Comparison of ENCODE assay signal across 7 mouse cellular contexts in the genomic region with DNA sequence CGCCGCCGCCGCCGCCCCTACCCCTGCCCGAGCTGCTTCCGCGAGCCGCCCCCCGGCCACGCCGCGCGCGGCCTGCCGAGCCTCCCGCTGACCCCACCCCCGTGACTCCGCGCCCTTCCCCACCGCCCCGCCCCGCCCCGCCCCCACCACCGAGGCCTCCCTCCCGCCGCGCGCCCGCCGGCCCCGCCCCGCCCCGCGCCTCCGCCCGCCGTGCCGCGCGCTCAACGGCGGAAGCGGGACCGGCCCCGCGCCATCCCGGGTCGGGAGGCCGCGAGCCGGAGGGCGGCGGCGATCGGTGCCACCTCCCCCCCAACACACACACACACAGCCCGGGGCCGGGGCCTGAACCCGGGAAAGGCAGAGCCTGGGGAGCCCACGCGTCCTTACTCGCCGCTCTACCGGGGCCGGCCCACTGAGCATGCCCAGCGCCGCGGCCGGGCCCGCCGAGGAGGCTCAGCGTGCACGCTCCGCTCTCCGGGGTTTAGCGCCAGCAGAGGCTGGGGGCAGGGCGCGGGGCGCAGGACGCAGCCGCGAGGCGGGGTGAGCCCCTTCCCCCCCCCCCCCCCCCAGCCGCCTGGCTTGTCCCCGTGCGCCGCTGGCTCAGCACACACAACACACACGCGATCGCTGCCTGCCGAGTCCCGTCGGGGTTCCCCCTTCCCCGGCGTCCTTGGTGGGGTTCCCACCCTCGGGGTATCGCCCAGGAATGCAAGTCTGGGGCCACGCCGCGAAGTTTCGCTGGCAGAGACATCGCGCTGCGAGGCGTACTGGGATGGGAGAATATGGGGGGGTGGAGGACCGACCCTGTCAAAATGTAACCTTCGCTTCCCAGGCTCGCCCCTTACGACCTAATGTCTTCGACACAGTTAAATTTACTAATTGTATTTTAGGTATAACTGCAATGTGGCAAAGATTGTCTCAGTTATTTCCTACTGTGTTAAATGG. TPM values are rescaled to one million over a fixed set of nuclear protein-coding genes. Genes with fewer than 3 reads are reported as not detected.
DNase-seq lines count a peak whose midpoint lies in the region; ATAC-seq lines count a peak whose summit lies in the region.

Gene Memo1 (minus strand): TSS at position 496 of the 945 bp plus-strand sequence.

- no peaks in the 10 kb centered on the region for H3K27me3 ChIP-seq in embryonic facial prominence, embryonic 11.5 days (ENCODE audit: control insufficient read depth, insufficient read depth, low read length)
- H3K27me3 ChIP-seq in limb, embryonic 12.5 days: no peaks in the 10 kb centered on the region
- H3K27me3 ChIP-seq in midbrain, embryonic 14.5 days (ENCODE audit: control insufficient read depth, insufficient read depth, low read length): no peaks in the 10 kb centered on the region

- H3K27ac ChIP-seq in embryonic facial prominence, embryonic 11.5 days (replicated peaks; ENCODE audit: low read depth, low read length): peak within 1 kb of the TSS; percentile 98
- H3K27ac ChIP-seq in limb, embryonic 12.5 days: peak within 1 kb of the TSS; percentile 98
- H3K27ac ChIP-seq in midbrain, embryonic 14.5 days (replicated peaks; ENCODE audit: low read depth, low read length): peak within 1 kb of the TSS; percentile 96

- WGBS in embryonic facial prominence, embryonic 11.5 days: under 1% methylated on average over 42 of the region's 110 CpGs
- 0% methylated on average over 43 of the region's 110 CpGs for WGBS in limb, embryonic 12.5 days
- whole genome bisulfite sequencing in midbrain, embryonic 14.5 days: under 1% methylated on average over 72 of the region's 110 CpGs

- no peaks in the 10 kb centered on the region for H3K36me3 ChIP-seq in embryonic facial prominence, embryonic 11.5 days (replicated peaks; ENCODE audit: control insufficient read depth, insufficient read depth, low read depth, low read length)
- H3K36me3 ChIP-seq in limb, embryonic 12.5 days: peaks cover 28% of the 10 kb centered on the region
- H3K36me3 ChIP-seq in midbrain, embryonic 14.5 days (ENCODE audit: control insufficient read depth, insufficient read depth, low read length): peaks cover 8% of the 10 kb centered on the region

- H3K9me3 ChIP-seq in embryonic facial prominence, embryonic 11.5 days (replicated peaks; ENCODE audit: control insufficient read depth, low read length): no peaks in the 10 kb centered on the region
- H3K9me3 ChIP-seq in limb, embryonic 12.5 days: no peaks in the 10 kb centered on the region
- no peaks in the 10 kb centered on the region for H3K9me3 ChIP-seq in midbrain, embryonic 14.5 days (ENCODE audit: control insufficient read depth, low read length)

- no peaks in the 10 kb centered on the region for H3K4me1 ChIP-seq in embryonic facial prominence, embryonic 11.5 days (ENCODE audit: control insufficient read depth, insufficient read depth, low read length)
- peaks cover 24% of the 10 kb centered on the region for H3K4me1 ChIP-seq in limb, embryonic 12.5 days (replicated peaks)
- peaks cover 17% of the 10 kb centered on the region for H3K4me1 ChIP-seq in midbrain, embryonic 14.5 days (ENCODE audit: control insufficient read depth, insufficient read depth, low read length)

- peak; percentile 94 for DNase-seq in adrenal gland, adult 2 months
- DNase-seq in embryonic facial prominence, embryonic 11.5 days (ENCODE audit: low spot score): peak; percentile 86
- peak; percentile 99 for DNase-seq in heart, adult 11 months
- peak; percentile 85 for DNase-seq in kidney, adult 18-20 months
- peak; percentile 91 for DNase-seq in midbrain, embryonic 14.5 days
- peak; percentile 70 to 73 for DNase-seq in spleen, adult 18-20 months

- H3K4me3 ChIP-seq in embryonic facial prominence, embryonic 11.5 days (ENCODE audit: low read depth, low read length): peak within 1 kb of the TSS; percentile 98
- peak within 1 kb of the TSS; percentile 91 for H3K4me3 ChIP-seq in limb, embryonic 12.5 days (replicated peaks)
- H3K4me3 ChIP-seq in midbrain, embryonic 14.5 days (replicated peaks; ENCODE audit: low read depth, low read length): peak within 1 kb of the TSS; percentile 93

- H3K4me2 ChIP-seq in embryonic facial prominence, embryonic 11.5 days (ENCODE audit: low read depth, low read length): peak within 1 kb of the TSS; percentile 73
- H3K4me2 ChIP-seq in limb, embryonic 12.5 days: peak within 1 kb of the TSS; percentile 72
- H3K4me2 ChIP-seq in midbrain, embryonic 14.5 days (ENCODE audit: low read length): peak within 1 kb of the TSS; percentile 63

- peak; percentile 92 for ATAC-seq in embryonic facial prominence, embryonic 11.5 days (replicated peaks; ENCODE audit: insufficient number of reproducible peaks, low FRiP score, low TSS enrichment, low read depth)
- ATAC-seq in limb, embryonic 12.5 days (ENCODE audit: insufficient number of reproducible peaks, insufficient read depth, low FRiP score, low TSS enrichment, low read depth): peak; percentile 86
- peak; percentile 92 for ATAC-seq in midbrain, embryonic 14.5 days (ENCODE audit: low FRiP score, low TSS enrichment)

- peak within 1 kb of the TSS; percentile 97 for H3K9ac ChIP-seq in embryonic facial prominence, embryonic 11.5 days (replicated peaks; ENCODE audit: low read length)
- H3K9ac ChIP-seq in limb, embryonic 12.5 days (replicated peaks): peak within 1 kb of the TSS; percentile 89
- H3K9ac ChIP-seq in midbrain, embryonic 14.5 days (replicated peaks; ENCODE audit: low read length): peak within 1 kb of the TSS; percentile 95

RNA-seq across cellular contexts. Expression of gene Memo1, which starts in this region (rescaled TPM):
- 100 to 1,000 TPM; 100 to 104 TPM for total RNA-seq in adrenal gland, adult 2 months (2021)
- polyA plus RNA-seq in adrenal gland, adult 2 months (2012; rRNA removed): 57.4 and 61.3 TPM in 2 replicates
- polyA plus RNA-seq in embryonic facial prominence, embryonic 11.5 days (2014; fragmentation: Nextera tagmentation; extraction: Ambion mirVana): 85.4 and 88.7 TPM in 2 replicates
- 77.7 and 80.1 TPM in 2 replicates for polyA plus RNA-seq in limb, embryonic 12.5 days (2016; fragmentation: Nextera tagmentation; extraction: Ambion mirVana)
- 59.3 and 64.0 TPM in 2 replicates for polyA plus RNA-seq in midbrain, embryonic 14.5 days (2014; fragmentation: Nextera tagmentation; extraction: Ambion mirVana)

Comparison
In these comparisons a context has a peak if more than half of its experiments do, and no peak if none do; other contexts are left out.
1. Peak in every context shown above with its lines: DNase-seq, ATAC-seq, H3K4me3 ChIP-seq and H3K27ac ChIP-seq.